Mouse (Mus musculus): ENCODE data around the gene Aff1. TPM values are rescaled to one million over a fixed set of nuclear protein-coding genes. Genes with fewer than 3 reads are reported as not detected.

Gene Aff1
- polyA plus RNA-seq, 1 experiment from 2014 or later: 9.9 TPM

DNA sequence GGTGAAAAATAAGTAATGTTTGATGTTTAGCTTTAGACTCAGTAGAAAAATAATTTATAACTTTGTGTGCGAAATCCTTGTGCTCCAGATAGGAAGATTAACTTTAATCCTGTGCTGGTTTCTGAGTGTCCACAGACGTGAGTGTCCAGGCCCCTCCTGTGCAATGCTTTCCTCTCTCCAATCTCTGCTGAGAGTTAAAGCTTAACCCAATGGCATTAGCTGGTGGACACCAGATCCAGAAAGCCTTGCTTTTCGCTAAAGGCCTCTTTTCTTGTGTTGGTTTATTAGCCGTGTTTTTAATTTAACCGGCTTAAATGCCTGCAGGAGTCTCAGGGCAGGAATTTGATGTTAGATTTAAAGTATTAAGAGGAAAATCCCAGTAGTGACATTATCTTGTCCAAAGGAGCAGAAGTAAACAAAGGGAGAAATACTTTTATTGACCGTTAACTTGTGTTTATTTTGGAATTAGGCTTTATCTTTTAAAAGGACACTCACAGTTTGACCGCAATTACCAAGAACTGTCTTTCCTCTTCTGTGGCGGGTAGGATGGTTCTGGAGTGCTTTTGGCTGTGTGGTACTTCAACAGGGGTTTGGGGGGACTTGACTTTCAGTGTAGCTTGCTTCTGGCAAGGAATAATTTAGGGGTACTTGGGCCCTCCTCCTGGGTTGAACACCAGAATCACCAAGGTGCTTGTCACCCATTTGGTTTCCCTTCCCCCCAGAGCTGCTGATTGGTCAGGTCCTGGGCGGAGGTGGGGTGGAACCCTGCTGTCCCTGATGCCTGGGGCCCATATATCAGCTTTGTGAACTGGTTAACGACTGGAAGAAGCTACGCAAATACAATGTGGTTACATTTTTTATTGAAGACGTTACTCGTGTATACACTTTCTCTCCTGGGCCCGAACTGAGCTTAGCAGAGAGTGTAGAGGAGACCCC lies 67.6 kb downstream of the Aff1 start:
- peak overlapping the region; percentile 83 for H3K4me2 ChIP-seq (ENCODE audit: low read length)
- H3K4me1 ChIP-seq (ENCODE audit: control insufficient read depth in 2 of 2, insufficient read depth in 2 of 2, low read length in 2 of 2): peaks cover 15 to 40% of the 10 kb centered on the region in 2 experiments
- peak overlapping the region; percentile 67 for H3K9ac ChIP-seq (ENCODE audit: low read length)
- H3K27ac ChIP-seq (replicated peaks in 1 of 2; ENCODE audit: control insufficient read depth in 1 of 2, insufficient read depth in 1 of 2, low read depth in 2 of 2, low read length in 2 of 2): peak overlapping the region in 1 of 2 experiments; percentile 50; a peak in 2 of 4 replicates
- ATAC-seq (ENCODE audit: insufficient number of reproducible peaks, insufficient read depth, low FRiP score, low read depth): no peak
- H3K9me3 ChIP-seq (ENCODE audit: control insufficient read depth, low read length): no peaks in the 10 kb centered on the region
- no peaks in the 10 kb centered on the region for H3K27me3 ChIP-seq (ENCODE audit: control insufficient read depth, insufficient read depth, low read length)
- 49% methylated on average over 14 of the region's 14 CpGs for WGBS
- H3K36me3 ChIP-seq (ENCODE audit: control insufficient read depth, insufficient read depth, low read length): no peaks in the 10 kb centered on the region
- peak overlapping the region; percentile 39 to 42 for H3K4me3 ChIP-seq (ENCODE audit: control insufficient read depth in 1 of 2, insufficient read depth in 1 of 2, low read depth in 1 of 2, low read length in 2 of 2)

DNA sequence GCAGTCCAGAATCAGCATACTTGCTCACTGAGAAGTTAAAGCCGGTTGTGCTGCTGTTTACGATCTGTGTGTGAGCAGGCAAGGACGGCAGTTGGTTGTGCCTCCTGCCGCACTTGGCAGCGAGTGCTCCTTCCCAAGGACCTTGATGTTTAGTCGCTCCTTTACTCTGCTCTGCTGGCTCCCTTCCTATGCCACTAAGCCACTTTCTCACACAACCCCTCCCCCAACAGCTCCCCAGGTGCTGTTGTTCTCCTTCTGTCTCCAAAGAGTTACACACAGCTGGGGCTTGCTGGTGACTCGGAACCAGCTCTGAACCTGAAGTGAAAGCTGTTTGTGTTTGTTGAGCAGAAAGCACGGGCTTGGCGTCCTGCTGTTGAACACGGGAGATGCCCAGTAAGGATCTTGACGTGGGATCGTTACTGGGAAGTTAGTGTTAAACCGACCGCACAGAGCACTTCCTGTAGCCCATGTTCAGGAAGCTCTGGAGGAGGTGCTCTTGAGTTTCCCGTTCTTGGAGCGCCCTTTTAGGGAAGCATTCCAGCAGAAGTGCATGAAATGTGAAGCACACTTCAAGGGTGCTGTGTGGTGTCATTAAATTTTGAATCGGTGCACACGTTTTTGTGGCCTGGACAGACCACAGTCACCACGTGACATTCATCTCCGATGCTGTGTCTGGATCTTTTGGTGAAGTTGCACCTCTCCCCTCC lies 68.4 kb downstream of the Aff1 start:
- 0 out of 2 replicates have a peak, but pooled peaks have one; percentile 19 for ATAC-seq (ENCODE audit: insufficient number of reproducible peaks, insufficient read depth, low FRiP score, low read depth)
- Histone ChIP-seq H3K4me3 (ENCODE audit: control insufficient read depth in 1 of 2, insufficient read depth in 1 of 2, low read depth in 1 of 2, low read length in 2 of 2) (peak overlapping the region; percentile 39 to 42), H3K9ac (ENCODE audit: low read length) (peak overlapping the region; percentile 67), H3K27me3 (ENCODE audit: control insufficient read depth, insufficient read depth, low read length) (no peaks in the 10 kb centered on the region), H3K36me3 (ENCODE audit: control insufficient read depth, insufficient read depth, low read length) (no peaks in the 10 kb centered on the region), H3K4me2 (ENCODE audit: low read length) (peak overlapping the region; percentile 83), H3K4me1 (ENCODE audit: control insufficient read depth in 2 of 2, insufficient read depth in 2 of 2, low read length in 2 of 2) (peaks cover 14 to 40% of the 10 kb centered on the region in 2 experiments), H3K27ac (replicated peaks in 1 of 2; ENCODE audit: control insufficient read depth in 1 of 2, insufficient read depth in 1 of 2, low read depth in 2 of 2, low read length in 2 of 2) (peak overlapping the region; percentile 28 to 50), H3K9me3 (ENCODE audit: control insufficient read depth, low read length) (peaks cover 3% of the 10 kb centered on the region)
- 2% methylated on average over 20 of the region's 20 CpGs for WGBS

DNA sequence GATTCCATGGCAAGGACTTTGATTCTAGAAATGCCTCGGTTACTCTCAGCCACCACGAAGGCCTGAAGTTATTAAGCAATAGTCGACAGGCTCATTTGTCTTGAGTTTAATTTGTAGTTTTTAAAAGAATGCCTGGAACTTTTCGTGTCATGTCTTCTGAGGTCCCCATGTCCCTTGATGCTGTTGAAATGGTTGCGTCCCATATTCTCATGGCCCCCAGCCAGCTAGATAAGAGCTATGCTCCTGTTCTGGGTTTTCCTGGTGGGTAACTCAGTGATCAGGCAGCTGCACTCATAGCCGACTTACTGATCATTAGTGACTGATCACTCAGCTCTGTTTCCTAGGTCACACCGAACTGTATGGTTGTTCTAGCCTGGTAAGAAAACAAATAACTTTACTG lies 69.6 kb downstream of the Aff1 start:
- Histone ChIP-seq H3K27ac (replicated peaks in 1 of 2; ENCODE audit: control insufficient read depth in 1 of 2, insufficient read depth in 1 of 2, low read depth in 2 of 2, low read length in 2 of 2) (no peak overlapping the region), H3K4me1 (ENCODE audit: control insufficient read depth in 2 of 2, insufficient read depth in 2 of 2, low read length in 2 of 2) (peaks cover 11 to 40% of the 10 kb centered on the region in 2 experiments), H3K27me3 (ENCODE audit: control insufficient read depth, insufficient read depth, low read length) (no peaks in the 10 kb centered on the region), H3K4me2 (ENCODE audit: low read length) (no peak overlapping the region), H3K9me3 (ENCODE audit: control insufficient read depth, low read length) (peaks cover 9% of the 10 kb centered on the region), H3K9ac (ENCODE audit: low read length) (no peak overlapping the region), H3K36me3 (ENCODE audit: control insufficient read depth, insufficient read depth, low read length) (no peaks in the 10 kb centered on the region), H3K4me3 (ENCODE audit: control insufficient read depth in 1 of 2, insufficient read depth in 1 of 2, low read depth in 1 of 2, low read length in 2 of 2) (no peak overlapping the region)
- 67% methylated on average over 7 of the region's 7 CpGs for WGBS
- ATAC-seq (ENCODE audit: insufficient number of reproducible peaks, insufficient read depth, low FRiP score, low read depth): no peak

DNA sequence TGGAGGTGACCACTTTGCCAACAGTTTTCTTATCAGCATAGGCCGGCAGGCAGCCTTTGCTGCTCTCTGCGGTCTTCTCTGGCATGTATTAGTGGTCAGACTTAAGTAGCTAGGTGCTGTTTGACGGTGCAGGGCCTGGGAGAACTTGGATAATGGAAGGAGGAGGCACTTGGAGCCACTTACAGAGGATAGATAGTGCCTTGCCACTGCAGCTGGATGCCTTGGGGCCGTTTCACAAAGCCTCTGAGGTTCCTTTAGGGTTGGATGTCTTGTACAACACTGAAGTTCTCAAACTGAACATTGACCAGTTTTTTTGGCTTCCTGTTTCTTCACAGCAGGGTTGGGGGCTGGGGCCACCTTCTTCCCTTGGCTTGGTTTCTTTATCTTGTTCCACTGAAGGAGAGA lies 70.7 kb downstream of the Aff1 start:
- peak overlapping the region; percentile 25; the same call in 1 of the 2 replicates for H3K4me2 ChIP-seq (ENCODE audit: low read length)
- H3K9me3 ChIP-seq (ENCODE audit: control insufficient read depth, low read length): peaks cover 9% of the 10 kb centered on the region
- no peak overlapping the region for H3K4me3 ChIP-seq (ENCODE audit: control insufficient read depth in 1 of 2, insufficient read depth in 1 of 2, low read depth in 1 of 2, low read length in 2 of 2)
- no peaks in the 10 kb centered on the region for H3K36me3 ChIP-seq (ENCODE audit: control insufficient read depth, insufficient read depth, low read length)
- WGBS: 16% methylated on average over 4 of the region's 4 CpGs
- H3K27me3 ChIP-seq (ENCODE audit: control insufficient read depth, insufficient read depth, low read length): no peaks in the 10 kb centered on the region
- H3K27ac ChIP-seq (replicated peaks in 1 of 2; ENCODE audit: control insufficient read depth in 1 of 2, insufficient read depth in 1 of 2, low read depth in 2 of 2, low read length in 2 of 2): 0 out of 4 replicates have a peak overlapping the region, but pooled peaks of 1 of the 2 experiments have one; percentile 19
- no peak overlapping the region for H3K9ac ChIP-seq (ENCODE audit: low read length)
- H3K4me1 ChIP-seq (ENCODE audit: control insufficient read depth in 2 of 2, insufficient read depth in 2 of 2, low read length in 2 of 2): peaks cover 11 to 35% of the 10 kb centered on the region in 2 experiments
- ATAC-seq (ENCODE audit: insufficient number of reproducible peaks, insufficient read depth, low FRiP score, low read depth): no peak

DNA sequence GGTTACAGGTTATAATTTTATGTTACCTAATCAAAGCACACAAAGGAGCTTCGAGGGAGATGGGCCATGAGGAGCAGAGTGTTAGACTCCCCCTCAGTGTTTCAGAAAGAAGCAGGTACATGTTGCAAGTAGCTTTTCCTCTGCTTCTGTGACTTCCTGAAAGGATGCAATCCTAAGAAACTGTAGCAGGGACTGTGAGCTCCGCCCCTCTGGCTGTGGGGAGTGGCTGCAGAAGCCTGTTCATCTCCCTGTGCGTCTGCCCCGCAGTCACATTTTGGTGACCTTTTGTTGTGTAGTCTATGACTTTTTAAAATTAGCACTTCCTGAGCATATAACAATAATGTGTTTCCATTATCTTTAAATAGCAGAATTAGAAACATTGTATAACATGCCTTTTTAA lies 73.2 kb downstream of the Aff1 start:
- peaks cover 16 to 38% of the 10 kb centered on the region in 2 experiments for H3K4me1 ChIP-seq (ENCODE audit: control insufficient read depth in 2 of 2, insufficient read depth in 2 of 2, low read length in 2 of 2)
- no peaks in the 10 kb centered on the region for H3K36me3 ChIP-seq (ENCODE audit: control insufficient read depth, insufficient read depth, low read length)
- 94% methylated on average over 4 of the region's 4 CpGs for WGBS
- no peak overlapping the region for H3K4me2 ChIP-seq (ENCODE audit: low read length)
- H3K9me3 ChIP-seq (ENCODE audit: control insufficient read depth, low read length): peaks cover 9% of the 10 kb centered on the region
- H3K27ac ChIP-seq (replicated peaks in 1 of 2; ENCODE audit: control insufficient read depth in 1 of 2, insufficient read depth in 1 of 2, low read depth in 2 of 2, low read length in 2 of 2): no peak overlapping the region
- no peaks in the 10 kb centered on the region for H3K27me3 ChIP-seq (ENCODE audit: control insufficient read depth, insufficient read depth, low read length)
- H3K9ac ChIP-seq (ENCODE audit: low read length): no peak overlapping the region
- no peak overlapping the region for H3K4me3 ChIP-seq (ENCODE audit: control insufficient read depth in 1 of 2, insufficient read depth in 1 of 2, low read depth in 1 of 2, low read length in 2 of 2)
- no peak for ATAC-seq (ENCODE audit: insufficient number of reproducible peaks, insufficient read depth, low FRiP score, low read depth)

DNA sequence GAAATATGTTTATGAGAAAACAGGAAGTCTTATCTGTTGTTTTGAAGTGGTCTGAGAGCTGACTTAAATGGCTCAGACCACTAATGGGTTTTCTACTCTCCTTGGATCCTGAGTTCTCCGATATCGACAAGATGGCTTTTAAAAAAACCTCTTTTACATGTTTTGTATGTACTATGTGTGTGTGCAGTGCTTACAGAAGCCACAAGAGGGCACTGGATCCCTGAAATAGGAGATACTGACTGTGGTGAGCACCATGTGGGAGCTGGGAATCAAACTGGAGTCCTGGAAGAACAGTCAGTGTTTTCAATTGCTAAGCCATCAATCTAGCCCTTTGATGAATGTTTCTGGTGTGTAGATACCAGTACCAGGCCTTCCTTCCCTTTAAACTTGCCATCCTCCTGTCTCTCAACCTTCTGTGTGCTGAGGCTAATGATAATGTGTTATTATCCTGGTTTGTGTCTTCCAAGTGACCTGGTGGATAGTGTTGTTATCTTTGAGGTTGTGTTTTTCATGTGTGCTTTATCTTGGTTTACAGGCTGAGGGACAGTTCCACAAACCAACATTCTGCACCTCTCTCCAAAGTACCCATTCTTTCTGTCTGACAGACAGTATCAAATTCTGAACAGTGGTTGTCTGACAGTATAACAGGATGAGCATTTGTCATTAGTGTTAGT lies 73.7 kb downstream of the Aff1 start:
- Histone ChIP-seq H3K9ac (ENCODE audit: low read length) (no peak overlapping the region), H3K4me2 (ENCODE audit: low read length) (no peak overlapping the region), H3K4me1 (ENCODE audit: control insufficient read depth in 2 of 2, insufficient read depth in 2 of 2, low read length in 2 of 2) (peaks cover 17 to 39% of the 10 kb centered on the region in 2 experiments), H3K36me3 (ENCODE audit: control insufficient read depth, insufficient read depth, low read length) (no peaks in the 10 kb centered on the region), H3K27me3 (ENCODE audit: control insufficient read depth, insufficient read depth, low read length) (no peaks in the 10 kb centered on the region), H3K9me3 (ENCODE audit: control insufficient read depth, low read length) (peaks cover 9% of the 10 kb centered on the region), H3K27ac (replicated peaks in 1 of 2; ENCODE audit: control insufficient read depth in 1 of 2, insufficient read depth in 1 of 2, low read depth in 2 of 2, low read length in 2 of 2) (no peak overlapping the region), H3K4me3 (ENCODE audit: control insufficient read depth in 1 of 2, insufficient read depth in 1 of 2, low read depth in 1 of 2, low read length in 2 of 2) (no peak overlapping the region)
- 97% methylated on average over 2 of the region's 2 CpGs for WGBS
- no peak for ATAC-seq (ENCODE audit: insufficient number of reproducible peaks, insufficient read depth, low FRiP score, low read depth)

DNA sequence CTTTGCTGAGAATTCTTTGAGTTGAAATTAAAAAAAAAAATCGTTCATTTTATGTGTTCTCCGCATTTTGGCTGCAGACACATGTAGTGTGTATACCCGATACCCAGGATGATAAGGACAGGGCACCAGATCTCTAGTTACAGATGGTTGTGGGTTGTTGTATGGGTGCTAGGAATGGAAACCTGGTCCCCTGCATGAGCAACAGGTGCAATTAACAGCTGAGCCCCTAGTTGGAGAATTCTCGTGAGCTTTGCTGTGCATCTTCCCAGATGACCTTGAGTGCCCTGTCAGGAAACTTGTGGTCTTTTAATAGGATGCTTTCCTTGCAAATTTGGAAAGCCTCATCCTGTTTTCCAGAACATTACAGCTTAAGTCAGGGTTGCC lies 74.2 kb downstream of the Aff1 start:
- no peak for ATAC-seq (ENCODE audit: insufficient number of reproducible peaks, insufficient read depth, low FRiP score, low read depth)
- 92% methylated on average over 4 of the region's 4 CpGs for WGBS
- peaks cover 16 to 40% of the 10 kb centered on the region in 2 experiments for H3K4me1 ChIP-seq (ENCODE audit: control insufficient read depth in 2 of 2, insufficient read depth in 2 of 2, low read length in 2 of 2)
- no peak overlapping the region for H3K4me3 ChIP-seq (ENCODE audit: control insufficient read depth in 1 of 2, insufficient read depth in 1 of 2, low read depth in 1 of 2, low read length in 2 of 2)
- H3K36me3 ChIP-seq (ENCODE audit: control insufficient read depth, insufficient read depth, low read length): no peaks in the 10 kb centered on the region
- no peak overlapping the region for H3K9ac ChIP-seq (ENCODE audit: low read length)
- H3K27ac ChIP-seq (replicated peaks in 1 of 2; ENCODE audit: control insufficient read depth in 1 of 2, insufficient read depth in 1 of 2, low read depth in 2 of 2, low read length in 2 of 2): no peak overlapping the region
- no peaks in the 10 kb centered on the region for H3K27me3 ChIP-seq (ENCODE audit: control insufficient read depth, insufficient read depth, low read length)
- H3K9me3 ChIP-seq (ENCODE audit: control insufficient read depth, low read length): peaks cover 9% of the 10 kb centered on the region
- no peak overlapping the region for H3K4me2 ChIP-seq (ENCODE audit: low read length)

Data from heart, embryonic 14.5 days (tissue).